Mouse (Mus musculus) G1E-ER4 (cell line): ENCODE results near the gene Wdr45. TPM values are rescaled to one million over a fixed set of nuclear protein-coding genes. Genes with fewer than 3 reads are reported as not detected.

Experiments used
- GATA1 ChIP-seq: IDR thresholded peaks from one replicate; pipeline ENCODE4 v1.8.0; 2012; ENCODE audit warnings: low read length, inconsistent platforms
- polyA plus RNA-seq: library from polyadenylated mRNA; stranded (reverse); fragments of >175 nt; gene quantifications from 2 replicates; pipeline ENCODE4 v1.2.3, GENCODE M21; 2012

Wdr45 gene
- polyA plus RNA-seq, 1 experiment: 17.0 TPM

DNA sequence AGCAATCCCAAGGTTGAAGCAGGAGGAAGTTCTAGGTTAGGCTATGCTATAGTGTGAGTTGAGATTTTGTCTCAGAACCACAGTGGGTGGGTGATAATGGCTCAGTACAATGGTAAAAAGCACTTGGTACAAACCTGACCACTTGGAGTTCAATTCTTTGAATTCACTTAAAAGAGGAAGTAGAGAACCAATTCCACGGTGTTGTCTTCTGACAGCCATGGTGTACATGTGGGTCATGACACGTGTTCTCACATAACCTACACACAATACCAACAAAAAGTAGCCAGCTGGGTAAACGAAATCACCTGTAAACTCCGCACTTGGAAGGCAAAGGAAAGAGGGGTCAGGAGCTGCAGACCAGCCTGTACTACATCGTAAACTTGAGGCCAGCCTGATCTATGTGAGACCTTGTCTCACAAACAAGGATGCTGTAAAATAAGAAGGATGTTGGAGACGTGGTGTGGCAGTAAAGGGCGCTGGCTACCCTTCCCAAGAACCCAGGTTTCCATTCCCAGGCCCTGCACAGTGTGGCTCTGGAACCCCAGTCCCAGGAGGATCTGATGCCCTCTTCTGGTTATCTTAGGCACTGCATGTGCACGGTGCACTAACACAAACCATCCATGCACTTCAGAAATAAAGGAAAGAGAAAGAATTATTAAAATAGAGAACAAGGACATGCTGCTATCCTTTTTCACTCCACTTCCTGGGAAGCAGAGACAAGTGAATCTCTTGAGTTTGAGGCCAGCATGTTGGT lies 62.4 kb downstream of the Wdr45 start:
- no peak for TF ChIP-seq GATA1

Other genes starting within 250 kb of the Wdr45 start
- 0.21 and 0.60 TPM in 2 replicates for gene Foxp3, start 140.7 kb upstream of the Wdr45 start, polyA plus RNA-seq
- 1.9 and 2.3 TPM in 2 replicates for gene Ppp1r3f, start 140.1 kb upstream of the Wdr45 start, polyA plus RNA-seq
- 31.8 and 33.6 TPM in 2 replicates for gene Ccdc22, start 108.8 kb upstream of the Wdr45 start, polyA plus RNA-seq
- gene Cacna1f, start 107.2 kb upstream of the Wdr45 start, polyA plus RNA-seq: 0.02 and 0.10 TPM in 2 replicates
- gene Syp, start 75.9 kb upstream of the Wdr45 start, polyA plus RNA-seq: 0.18 and 0.27 TPM in 2 replicates
- gene Prickle3, start 57.1 kb upstream of the Wdr45 start, polyA plus RNA-seq: not detected in 2 replicates
- gene Plp2, start 42.9 kb upstream of the Wdr45 start, polyA plus RNA-seq: 8.9 and 13.9 TPM in 2 replicates
- not detected in 2 replicates for gene Magix, start 33.1 kb upstream of the Wdr45 start, polyA plus RNA-seq
- 6.1 and 9.3 TPM in 2 replicates for gene Gpkow, start 17.2 kb upstream of the Wdr45 start, polyA plus RNA-seq
- 1.5 and 4.7 TPM in 2 replicates for gene Gm45208, start 7.9 kb downstream of the Wdr45 start, polyA plus RNA-seq
- 9.2 and 10.4 TPM in 2 replicates for gene Praf2, start 14.1 kb downstream of the Wdr45 start, polyA plus RNA-seq
- gene Ccdc120, start 36.6 kb downstream of the Wdr45 start, polyA plus RNA-seq: 9.6 and 11.4 TPM in 2 replicates
- gene Tfe3, start 48.2 kb downstream of the Wdr45 start, polyA plus RNA-seq: 36.2 and 43.7 TPM in 2 replicates
- gene Gripap1, start 75.4 kb downstream of the Wdr45 start, polyA plus RNA-seq: 23.3 and 28.3 TPM in 2 replicates
- 0.22 and 0.31 TPM in 2 replicates for gene Kcnd1, start 108.0 kb downstream of the Wdr45 start, polyA plus RNA-seq
- gene Otud5, start 127.0 kb downstream of the Wdr45 start, polyA plus RNA-seq: 71.5 and 82.8 TPM in 2 replicates
- gene Pim2, start 163.9 kb downstream of the Wdr45 start, polyA plus RNA-seq: 14.2 and 14.5 TPM in 2 replicates
- gene Slc35a2, start 169.7 kb downstream of the Wdr45 start, polyA plus RNA-seq: 60.7 and 69.5 TPM in 2 replicates
- 179 and 197 TPM in 2 replicates for gene Pqbp1, start 184.9 kb downstream of the Wdr45 start, polyA plus RNA-seq
- 129 and 177 TPM in 2 replicates for gene Timm17b, start 185.0 kb downstream of the Wdr45 start, polyA plus RNA-seq
- gene Gm10491, start 193.5 kb downstream of the Wdr45 start, polyA plus RNA-seq: not detected in 2 replicates
- gene Gm10490, start 195.2 kb downstream of the Wdr45 start, polyA plus RNA-seq: not detected in 2 replicates
- not detected in 2 replicates for gene Pcsk1n, start 205.5 kb downstream of the Wdr45 start, polyA plus RNA-seq
- gene Eras, start 214.3 kb downstream of the Wdr45 start, polyA plus RNA-seq: not detected in 2 replicates
- 2.6 and 3.2 TPM in 2 replicates for gene Hdac6, start 233.6 kb downstream of the Wdr45 start, polyA plus RNA-seq